Mouse (Mus musculus): ENCODE results near the gene Psmd6.

DNA sequence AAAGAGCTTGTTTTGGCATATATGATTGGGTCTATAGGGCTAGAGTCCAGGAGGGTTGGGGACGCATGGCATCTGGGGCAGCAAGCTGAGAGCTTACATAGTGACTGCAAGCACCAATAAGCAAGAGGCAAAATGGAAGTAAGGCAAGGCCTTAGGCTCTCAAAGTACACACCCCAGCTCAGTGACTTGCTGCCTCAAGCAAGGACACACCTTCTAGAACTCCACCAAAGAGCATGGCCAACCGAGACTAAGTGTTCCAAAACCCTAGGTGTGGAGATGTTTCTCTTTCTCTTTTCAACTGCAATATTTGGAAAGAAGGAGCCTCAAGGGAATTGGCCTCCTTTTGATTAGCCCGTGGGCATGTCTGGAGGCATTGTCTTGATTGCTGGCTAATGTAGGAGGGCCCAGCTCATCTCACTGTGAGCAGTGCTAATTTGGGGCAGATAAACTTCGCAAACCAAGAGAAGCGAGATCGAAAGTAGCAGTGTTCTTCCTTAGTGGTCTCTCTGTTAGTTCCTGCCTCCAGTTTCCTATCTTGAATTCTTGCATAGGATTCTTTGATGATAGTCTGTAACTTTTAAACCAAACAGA lies 40.1 kb downstream of the Psmd6 start:
- TF ChIP-seq CTCF (conservative IDR thresholded peaks at IDR 0.05; ENCODE audit: low read length) (no peak), POU5F1 (IDR thresholded peaks at IDR 0.05; ENCODE audit: borderline replicate concordance, low read length) (no peak)

All from E14TG2a.4 (cell line).